Mouse (Mus musculus) heart, postnatal 25 days (tissue): ENCODE data around the gene Bbs1. TPM values are rescaled to one million over a fixed set of nuclear protein-coding genes. Genes with fewer than 3 reads are reported as not detected.
A peak's percentile ranks its signal among the peaks of the same experiment; 100 is the strongest.
"Not testable (repeated sequence)": the region's sequence is repeated elsewhere in the genome, so short reads cannot be mapped to it uniquely, and the experiment has no call there.

ENCODE experiments used
- DNase-seq: peaks from one replicate; pipeline ENCODE4 v3.0.0; 2022; ENCODE audit warnings: low spot score
- intact Hi-C: fragments of 180-260 bp; cut with DNase I; formaldehyde crosslinking; loops from one replicate; pipeline ENCODE4 v1.15.1; 2025
- total RNA-seq, 2 experiments: library from RNA; stranded (reverse); gene quantifications; 2 replicates each; pipeline ENCODE4 v1.2.3; 2021

The Bbs1 gene
- total RNA-seq: 1 to 10 TPM; 4.0 to 4.1 TPM

DNA sequence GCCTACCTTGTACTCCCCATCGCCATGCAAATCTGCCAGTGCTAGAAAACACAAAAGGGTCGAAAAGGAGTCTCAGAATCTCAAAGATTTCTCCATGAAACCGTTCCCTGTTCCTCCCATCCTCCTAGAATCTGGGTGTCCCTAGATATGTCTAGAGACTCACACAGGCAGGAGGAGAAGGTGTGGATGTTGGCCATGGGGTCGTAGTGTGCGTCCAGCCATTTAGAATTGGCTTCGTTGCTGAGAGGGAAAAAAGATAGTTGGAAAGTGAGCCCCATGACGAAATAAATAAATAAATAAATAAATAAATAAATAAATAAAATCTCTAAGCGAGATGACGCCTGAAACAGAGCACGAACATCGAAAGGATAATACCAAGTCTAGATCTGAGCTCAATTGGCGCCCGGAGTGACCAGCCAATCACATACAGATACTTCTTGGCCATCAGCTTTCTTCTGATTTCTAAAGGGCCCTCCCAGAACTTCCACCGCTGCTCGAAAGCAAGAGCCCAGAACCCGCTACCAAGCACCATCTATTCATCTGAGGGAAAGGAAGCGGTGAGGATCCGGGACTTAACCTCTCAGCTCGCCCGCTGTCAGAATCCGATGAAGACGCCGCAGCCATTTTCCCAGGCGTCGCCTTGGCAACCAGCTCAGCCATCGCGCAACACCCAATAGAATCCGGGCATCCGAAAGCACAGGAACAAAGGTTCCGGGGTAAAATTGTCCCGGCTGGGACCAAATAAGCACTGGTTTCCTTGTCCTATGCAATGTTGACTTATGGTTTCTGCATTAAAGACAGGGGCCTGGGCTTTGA is at the start of gene Bbs1:
Gene Bbs1, minus strand, starts transcription at position 650 of the 816 bp plus-strand sequence.
- intact Hi-C loops: loop anchor here (5.0 kb wide), 1 partner anchor 149 kb away; the partner anchor contains the start of gene Rbm4b
- DNase-seq: peak; percentile 47

- intact Hi-C loops, DNase-seq: not testable (repeated sequence)
Measured at GRCm38 (mm10) chr19:4948641-4949040, 42.2 kb upstream of the Bbs1 start.

DNA sequence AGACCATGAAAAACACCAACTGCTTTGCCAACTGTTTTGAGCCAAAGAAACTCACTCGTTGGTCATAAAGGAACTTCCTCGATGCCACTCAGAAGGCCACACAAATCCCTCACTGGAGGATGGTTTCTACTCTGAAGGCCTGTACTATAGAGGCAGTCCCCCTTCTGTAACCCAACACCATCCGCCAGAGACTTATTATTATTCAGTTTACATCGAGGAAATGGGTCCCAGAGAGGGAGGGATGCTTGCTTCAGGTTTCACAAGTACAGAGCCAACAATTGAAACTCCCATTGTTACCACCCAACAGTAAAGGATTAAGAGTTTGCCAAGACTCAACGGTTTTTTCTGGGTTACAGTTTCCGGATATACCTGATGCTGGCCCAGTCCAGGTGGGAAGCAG is 39.1 kb upstream of the Bbs1 start:
- intact Hi-C loops: no loop called here
- no peak for DNase-seq

GRCm38 (mm10) chr19:4943253-4943588 is 36.8 kb upstream of the Bbs1 start:
- intact Hi-C loops: no loop called here
- no peak for DNase-seq

DNA sequence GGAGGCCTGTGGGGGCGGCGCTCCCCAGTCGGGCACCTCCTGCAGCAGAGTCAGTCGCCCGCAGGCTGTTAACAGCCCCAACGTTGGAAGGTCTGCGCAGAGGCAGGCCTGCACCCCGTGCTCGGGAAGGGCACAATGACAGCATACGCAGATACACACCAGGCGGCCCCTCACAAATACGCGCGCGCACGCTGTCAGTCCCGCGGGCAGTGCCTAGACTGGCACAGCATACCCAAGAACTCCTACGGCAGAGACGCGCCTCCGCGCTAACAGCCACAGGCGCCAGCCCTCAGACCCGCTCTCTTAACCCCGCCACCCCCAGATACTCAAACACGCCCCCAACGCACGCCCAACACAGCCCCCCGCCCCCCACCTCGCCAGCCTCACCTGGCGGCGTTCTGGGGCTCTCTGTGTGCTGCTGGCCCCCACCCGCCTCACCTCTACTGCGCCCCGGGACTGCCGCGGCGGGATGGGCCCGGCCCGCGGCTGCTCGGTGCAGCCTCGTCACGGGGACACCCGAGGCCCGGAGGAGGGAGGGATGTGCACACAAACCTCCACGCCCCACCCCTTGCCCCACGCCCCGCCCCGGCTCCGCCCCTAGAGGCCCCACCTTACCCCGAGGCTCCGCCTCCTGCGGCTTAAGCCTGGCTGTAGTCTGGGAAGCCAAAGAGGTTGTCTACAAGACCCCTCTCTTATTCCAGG is 36.3 kb upstream of the Bbs1 start, which contains the start of gene Peli3:
Gene Peli3, minus strand, starts transcription at position 577 of the 702 bp plus-strand sequence.
- intact Hi-C loops: no loop called here
- peak; percentile 25 for DNase-seq

- intact Hi-C loops: no loop called here
- DNase-seq: no peak
Measured at GRCm38 (mm10) chr19:4937444-4938310, 31.2 kb upstream of the Bbs1 start.

GRCm38 (mm10) chr19:4936896-4937295 is 30.5 kb upstream of the Bbs1 start:
- intact Hi-C loops: no loop called here
- DNase-seq: no peak

- no peak for DNase-seq
- intact Hi-C loops: no loop called here
Measured at GRCm38 (mm10) chr19:4928781-4929180, 22.4 kb upstream of the Bbs1 start.

DNA sequence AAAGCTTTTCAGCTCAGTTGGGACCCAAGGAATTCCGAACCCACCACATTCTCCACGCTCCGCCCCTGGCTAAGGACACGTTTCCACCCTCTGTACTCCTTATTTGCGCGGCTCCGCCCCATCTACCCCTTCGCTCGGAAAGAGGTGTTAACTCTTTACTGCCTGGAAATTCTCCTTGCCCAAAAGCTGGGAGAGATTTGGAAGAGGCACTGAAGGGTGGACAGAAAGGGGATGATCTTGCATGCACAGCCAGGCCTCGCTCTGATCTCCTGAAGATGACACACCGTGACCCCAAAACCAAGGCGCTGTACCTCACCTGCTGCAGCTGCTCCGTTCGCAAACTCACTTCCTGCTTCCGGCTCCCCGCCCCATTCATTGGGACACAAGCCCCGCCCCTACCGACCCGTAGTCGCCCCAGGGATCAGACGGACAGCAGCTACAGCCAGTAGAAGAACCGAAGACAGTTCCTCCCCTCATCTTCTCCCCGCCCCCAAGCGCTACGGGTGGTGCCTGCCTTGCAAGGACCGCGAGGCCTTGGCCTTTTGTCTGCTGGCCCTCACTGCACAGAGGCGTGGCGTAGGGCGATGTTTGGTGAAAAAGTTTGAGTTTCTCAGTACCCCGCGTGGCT is 21.6 kb upstream of the Bbs1 start, which contains the start of gene Dpp3:
Gene Dpp3, minus strand, starts transcription at position 384 of the 628 bp plus-strand sequence.
- peak; percentile 95 for DNase-seq
- intact Hi-C loops: no loop called here

- no peak for DNase-seq
- intact Hi-C loops: no loop called here
Measured at GRCm38 (mm10) chr19:4925121-4925860, 18.9 kb upstream of the Bbs1 start.

DNA sequence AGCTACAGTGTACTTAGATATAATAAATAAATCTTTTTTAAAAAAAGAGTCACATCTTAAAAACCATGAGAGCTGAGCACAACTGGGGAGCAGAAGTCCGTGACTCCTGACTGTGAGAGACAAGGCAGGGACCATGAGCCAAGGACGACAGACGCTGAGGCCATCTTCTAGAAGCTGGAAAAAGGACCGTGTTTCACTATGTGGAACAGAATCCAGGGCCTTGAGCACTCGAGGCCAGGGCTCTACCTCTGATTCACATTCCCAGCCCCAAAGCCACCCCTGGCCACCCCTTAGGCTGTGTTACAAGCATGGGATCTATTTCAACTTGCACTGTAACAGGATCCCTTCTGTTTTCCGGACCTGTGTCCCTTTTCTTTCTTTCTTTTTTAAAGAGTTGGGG is 13.2 kb upstream of the Bbs1 start:
- intact Hi-C loops: no loop called here
- no peak for DNase-seq

DNA sequence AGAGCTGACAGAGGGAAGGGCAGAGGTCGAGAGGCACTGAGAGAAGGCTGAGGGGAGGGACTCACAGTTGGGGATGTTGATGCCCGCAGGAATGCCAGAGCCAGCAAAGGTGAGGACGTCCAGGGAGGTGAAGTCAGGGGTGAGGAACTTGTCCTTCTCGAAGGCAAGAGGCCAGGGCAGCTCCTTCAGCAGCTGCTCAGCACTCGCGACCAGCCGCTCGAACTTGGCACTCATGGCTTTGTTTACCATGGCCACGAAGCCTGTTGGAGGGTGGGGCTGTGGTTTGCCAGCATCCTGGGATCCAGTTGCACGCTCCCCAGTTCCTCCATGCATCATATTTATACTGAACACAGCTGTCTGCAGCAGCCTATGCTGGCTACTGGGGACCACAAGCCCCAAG is 10.4 kb upstream of the Bbs1 start:
- intact Hi-C loops: no loop called here
- DNase-seq: no peak

GRCm38 (mm10) chr19:4915924-4916603 is 9.6 kb upstream of the Bbs1 start:
- intact Hi-C loops: no loop called here
- DNase-seq: no peak

- intact Hi-C loops: loop anchor here (5.0 kb wide), 1 partner anchor 152 kb away; the partner anchor contains the start of gene Rbm4b
- no peak for DNase-seq
Measured at GRCm38 (mm10) chr19:4909376-4909775, 2.9 kb upstream of the Bbs1 start.

- DNase-seq: no peak
- intact Hi-C loops: loop anchor here (5.0 kb wide), 1 partner anchor 151 kb away; the partner anchor contains the start of gene Rbm4b
Measured at GRCm38 (mm10) chr19:4908107-4908506, 1.7 kb upstream of the Bbs1 start.

GRCm38 (mm10) chr19:4899888-4900287 is 6.5 kb downstream of the Bbs1 start:
- intact Hi-C loops: no loop called here
- DNase-seq: no peak

GRCm38 (mm10) chr19:4898972-4899371 is 7.5 kb downstream of the Bbs1 start:
- intact Hi-C loops: no loop called here
- no peak for DNase-seq

- no peak for DNase-seq
- intact Hi-C loops: no loop called here
Measured at GRCm38 (mm10) chr19:4896780-4897520, 9.5 kb downstream of the Bbs1 start.
